Mouse (Mus musculus) splenic B cell, adult 2 months (primary cell): ENCODE measurements at regions not wholly inside any gene's neighbourhood (a gene's known extent, or its start where the extent isn't known, plus 50 kb on each side); places are given as distances from the start of the nearest gene placed in this dataset.
A peak's percentile ranks its signal among the peaks of the same experiment; 100 is the strongest.

ENCODE experiments used
- DNase-seq: peaks from one replicate; pipeline ENCODE4 v3.0.0-alpha.2; 2011; ENCODE audit warnings: low read depth, low spot score
- H3K27me3 ChIP-seq: 2 replicates; pipeline ENCODE4 v1.6.1; 2012; ENCODE audit warnings: mild to moderate bottlenecking, low read length, moderate library complexity, mixed read lengths; ENCODE audit not compliant: control insufficient read depth, poor library complexity, insufficient read depth, severe bottlenecking
- H3K36me3 ChIP-seq: 2 replicates; pipeline ENCODE4 v1.6.1; 2012; ENCODE audit warnings: mild to moderate bottlenecking, low read length, moderate library complexity, mixed read lengths; ENCODE audit not compliant: control insufficient read depth, poor library complexity, insufficient read depth, severe bottlenecking

DNA sequence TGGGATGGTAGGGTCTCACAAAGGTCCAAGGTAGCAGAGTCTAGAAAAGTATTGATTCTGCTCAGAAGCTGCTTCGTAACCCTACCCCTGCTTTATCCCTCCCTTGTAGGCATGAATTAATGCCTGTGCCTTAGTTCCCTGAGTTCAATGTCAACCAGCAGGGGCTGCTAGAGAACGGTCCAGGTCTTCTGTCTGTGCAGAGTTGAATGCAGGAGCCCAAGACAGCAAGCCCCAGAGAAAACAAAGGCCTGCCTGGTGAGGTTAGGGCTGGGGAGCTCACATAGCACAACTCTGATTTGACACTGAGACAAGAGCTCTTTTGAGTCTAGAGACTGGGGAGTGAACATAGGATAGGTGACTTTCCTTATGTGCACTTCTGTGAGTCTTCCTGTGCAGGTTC, 56.6 kb downstream of the Olig3 start:
- peak; percentile 2 for DNase-seq
- Histone ChIP-seq H3K27me3 (no peaks in the 10 kb centered on the region), H3K36me3 (no peaks in the 10 kb centered on the region)

DNA sequence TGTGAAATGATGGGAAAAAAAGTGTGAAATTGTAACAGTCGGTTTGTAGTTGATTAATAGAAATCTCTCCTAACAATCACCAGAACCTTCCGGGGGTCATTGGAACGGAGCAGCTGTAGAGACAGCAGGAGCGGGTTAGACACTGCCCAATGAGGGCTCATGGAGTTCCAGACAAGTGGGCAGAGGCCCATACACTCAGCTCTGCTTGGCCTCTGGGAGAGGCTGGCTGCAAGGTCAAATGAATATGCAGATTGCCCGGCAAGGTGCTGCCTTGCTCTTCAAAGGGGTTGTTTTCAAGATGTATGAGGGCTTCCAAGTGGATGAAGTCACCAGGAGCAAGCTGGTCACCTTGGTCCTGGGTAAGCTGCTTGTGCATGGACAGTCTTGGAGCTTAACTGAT, 57.6 kb downstream of the Olig3 start:
- Histone ChIP-seq H3K27me3 (no peaks in the 10 kb centered on the region), H3K36me3 (no peaks in the 10 kb centered on the region)
- no peak for DNase-seq

DNA sequence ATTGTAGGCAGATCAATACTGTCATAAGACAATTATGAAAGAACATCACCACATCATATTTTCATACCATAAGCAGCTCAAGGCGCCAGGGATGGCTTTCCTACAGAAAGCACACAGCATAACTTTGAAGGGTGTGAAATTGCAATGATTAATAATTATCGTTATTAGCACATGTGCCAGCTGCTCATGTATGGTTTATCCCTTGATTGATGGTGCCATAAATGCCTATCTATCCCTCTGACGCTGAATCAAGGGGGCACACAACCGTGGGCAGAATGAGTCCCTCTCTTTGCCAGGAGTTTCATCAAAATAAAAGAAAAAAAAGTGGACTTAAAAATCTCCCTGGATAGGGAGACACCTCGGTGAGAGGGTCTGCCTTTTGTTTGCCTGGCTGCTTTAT, 58.5 kb downstream of the Olig3 start:
- H3K27me3 ChIP-seq, result no peaks in the 10 kb centered on the region

DNA sequence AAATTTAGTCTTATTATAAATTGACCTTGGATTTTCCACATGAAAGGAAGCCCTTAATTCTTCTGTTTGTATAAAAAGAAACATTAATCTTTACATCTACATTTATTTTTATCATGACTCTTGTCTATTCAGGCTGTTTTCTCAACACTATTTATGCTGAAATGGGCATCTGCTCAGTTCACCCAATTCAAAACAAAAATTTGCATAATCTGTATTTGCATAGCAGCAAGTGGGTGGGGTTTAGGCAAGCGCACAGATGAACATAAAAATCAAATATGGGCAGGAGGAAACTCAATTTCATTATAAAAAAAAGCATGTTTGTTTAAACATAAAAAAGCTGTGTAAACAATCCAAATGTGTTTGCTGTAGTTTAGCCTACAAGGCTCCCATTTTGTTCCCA, 67.7 kb downstream of the Olig3 start:
- H3K27me3 ChIP-seq, result no peaks in the 10 kb centered on the region
- no peak for DNase-seq
- no peaks in the 10 kb centered on the region for H3K36me3 ChIP-seq

More for the DNA sequence above, 58.5 kb downstream of the Olig3 start:
- no peaks in the 10 kb centered on the region for H3K36me3 ChIP-seq
- no peak for DNase-seq

DNA sequence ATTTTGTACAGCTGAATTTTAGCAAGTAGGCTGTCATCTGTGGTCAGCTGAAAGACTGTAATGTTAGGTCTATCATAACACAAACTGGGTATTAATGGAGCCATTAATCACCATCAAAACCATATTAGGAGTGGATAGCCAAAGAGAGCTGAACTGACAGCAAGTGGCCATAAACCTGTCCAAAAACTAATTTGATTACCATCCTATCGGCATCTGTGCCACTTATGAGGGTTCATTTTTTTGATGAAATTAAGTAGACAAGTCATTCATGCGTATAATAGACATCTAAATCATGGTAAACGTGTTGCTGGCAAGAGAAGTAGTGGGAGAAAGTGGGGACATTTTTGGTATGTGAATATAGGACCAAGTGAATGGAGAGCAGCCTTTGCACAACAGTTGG, 68.6 kb downstream of the Olig3 start:
- no peaks in the 10 kb centered on the region for H3K36me3 ChIP-seq
- no peak for DNase-seq
- no peaks in the 10 kb centered on the region for H3K27me3 ChIP-seq

DNA sequence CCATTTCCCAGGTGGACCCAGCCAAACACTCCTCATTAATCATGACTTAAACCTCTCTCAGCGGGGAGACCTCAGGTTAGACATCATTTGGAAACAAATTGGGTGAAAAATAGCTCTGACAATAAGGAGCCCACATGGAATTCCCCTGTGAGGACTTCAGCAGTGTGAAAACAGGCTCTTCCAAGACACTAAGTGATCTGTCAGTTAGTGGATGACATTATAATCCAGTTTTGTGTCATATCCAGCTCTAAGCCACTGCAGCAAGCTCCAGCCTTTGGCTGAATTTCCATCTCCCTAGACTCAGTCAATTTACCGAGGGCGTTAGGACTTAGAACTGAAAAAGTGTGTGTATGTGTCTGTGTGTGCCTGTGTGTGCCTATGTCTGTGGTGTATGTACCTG, 70.5 kb downstream of the Olig3 start:
- Histone ChIP-seq H3K27me3 (no peaks in the 10 kb centered on the region), H3K36me3 (no peaks in the 10 kb centered on the region)
- no peak for DNase-seq

DNA sequence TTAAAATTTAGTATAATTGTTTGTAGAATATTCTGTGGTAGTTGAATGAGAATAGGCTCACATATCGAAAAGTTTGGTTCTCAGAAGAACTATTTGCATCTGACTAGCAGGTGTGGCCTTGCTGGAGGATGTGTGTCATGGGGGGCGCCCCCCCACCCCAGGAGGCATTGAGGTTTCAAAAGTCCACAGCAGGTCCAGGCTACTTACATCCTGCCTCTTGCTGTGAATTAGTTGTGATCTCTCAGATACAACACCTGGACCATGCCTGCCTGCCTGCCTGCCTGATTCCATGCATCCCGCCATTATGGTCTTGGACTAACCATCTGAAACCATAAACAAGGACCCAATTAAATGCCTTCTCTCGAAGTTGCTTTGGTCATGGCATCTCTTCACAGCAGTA, 76.2 kb downstream of the Olig3 start:
- DNase-seq, result peak; percentile 23
- no peaks in the 10 kb centered on the region for H3K27me3 ChIP-seq
- no peaks in the 10 kb centered on the region for H3K36me3 ChIP-seq

DNA sequence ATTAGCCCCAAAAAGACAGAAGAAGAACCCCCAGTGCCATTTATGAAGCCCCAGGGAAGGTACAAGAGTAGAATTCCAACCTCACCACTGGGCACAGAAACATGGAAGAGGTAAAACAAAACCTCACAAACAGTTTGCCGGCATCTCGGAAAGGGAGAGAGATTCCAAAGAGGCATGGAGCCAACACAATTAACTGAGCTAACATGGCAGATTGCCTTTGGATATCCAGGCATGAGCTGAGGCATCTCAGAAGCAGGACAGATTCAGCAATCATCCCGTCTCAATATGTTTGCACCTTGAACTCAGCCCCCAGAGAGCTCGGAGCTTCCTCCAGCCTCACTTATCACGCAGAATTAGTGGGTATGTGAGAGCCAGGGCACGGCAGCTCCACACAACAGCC, 78.3 kb downstream of the Olig3 start:
- Histone ChIP-seq H3K36me3 (no peaks in the 10 kb centered on the region), H3K27me3 (no peaks in the 10 kb centered on the region)
- DNase-seq, result no peak

DNA sequence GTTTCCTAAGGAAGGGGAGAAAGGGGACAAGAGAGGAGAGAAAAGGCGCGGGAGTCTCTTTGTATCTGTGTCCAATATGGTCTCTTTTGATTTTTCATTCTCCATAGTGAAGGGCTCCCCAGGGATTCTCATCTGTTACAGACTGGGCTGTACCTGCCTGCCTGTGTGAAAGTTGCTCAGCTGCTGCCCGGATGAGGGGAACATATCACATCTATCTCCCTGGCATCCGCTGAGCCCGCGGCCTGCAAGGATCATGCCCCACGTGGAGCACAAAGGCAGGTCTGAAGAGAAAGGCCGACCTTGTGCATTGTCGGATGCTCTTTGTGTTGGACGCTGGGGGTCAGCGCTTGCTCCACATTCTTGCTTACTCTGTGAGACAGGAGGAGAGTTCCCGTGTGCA, 85.5 kb downstream of the Olig3 start:
- no peak for DNase-seq
- Histone ChIP-seq H3K36me3 (no peaks in the 10 kb centered on the region), H3K27me3 (no peaks in the 10 kb centered on the region)

DNA sequence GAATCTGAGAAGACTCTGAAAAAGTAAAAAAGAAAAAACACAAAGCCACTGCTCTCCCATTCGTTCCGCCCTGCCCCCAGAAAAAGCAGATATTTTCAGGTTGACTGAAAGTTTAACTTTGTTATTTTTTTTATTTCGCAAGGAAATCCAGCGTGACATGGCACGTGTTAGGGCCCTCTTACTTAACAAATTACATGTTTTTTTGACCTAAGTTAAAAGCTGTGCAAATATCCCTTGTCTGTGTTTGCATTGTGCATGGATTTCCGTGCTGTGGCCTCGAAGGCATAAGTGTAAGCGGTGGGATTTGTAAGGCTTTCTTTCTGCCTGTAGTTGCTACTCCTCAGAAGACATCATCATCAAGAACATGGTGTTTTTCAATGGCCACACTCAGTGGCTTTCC, 87.2 kb downstream of the Olig3 start:
- H3K36me3 ChIP-seq, result no peaks in the 10 kb centered on the region
- H3K27me3 ChIP-seq, result no peaks in the 10 kb centered on the region
- DNase-seq, result no peak

DNA sequence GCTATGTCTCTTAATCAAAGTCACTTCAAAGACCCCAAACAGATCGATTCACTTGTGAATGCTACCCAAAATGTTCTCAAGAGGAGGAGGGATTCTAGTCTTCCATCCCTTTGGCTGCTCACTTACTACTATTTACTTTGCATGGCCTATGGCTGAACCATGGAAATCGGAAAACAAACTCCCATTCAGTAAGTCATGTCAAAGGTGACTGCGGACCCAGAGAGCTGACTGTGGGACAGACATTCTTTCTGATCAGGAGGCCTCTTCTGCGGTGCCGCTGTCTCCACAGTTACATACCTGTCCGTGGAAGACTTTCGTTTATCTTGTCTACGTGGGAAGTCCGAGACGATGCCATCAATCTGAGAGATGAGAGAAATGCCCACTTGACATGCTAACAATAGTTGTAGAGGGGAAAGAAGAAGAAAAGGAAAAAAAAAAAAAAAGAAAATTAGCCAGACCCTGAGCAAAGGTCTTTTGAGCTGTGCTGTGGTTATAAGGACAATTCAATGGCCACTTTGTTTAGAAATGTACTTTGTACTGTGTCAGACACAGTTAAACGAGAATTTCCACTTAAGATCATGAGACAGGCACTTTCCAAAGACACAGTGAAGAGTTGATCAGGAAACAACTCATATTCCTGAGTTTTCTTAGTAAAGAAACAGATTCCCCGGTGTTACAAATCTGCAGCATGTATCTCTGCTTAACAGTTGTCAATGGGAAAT, 92.7 kb downstream of the Olig3 start:
- H3K36me3 ChIP-seq, result no peaks in the 10 kb centered on the region
- H3K27me3 ChIP-seq, result no peaks in the 10 kb centered on the region
- DNase-seq, result no peak

DNA sequence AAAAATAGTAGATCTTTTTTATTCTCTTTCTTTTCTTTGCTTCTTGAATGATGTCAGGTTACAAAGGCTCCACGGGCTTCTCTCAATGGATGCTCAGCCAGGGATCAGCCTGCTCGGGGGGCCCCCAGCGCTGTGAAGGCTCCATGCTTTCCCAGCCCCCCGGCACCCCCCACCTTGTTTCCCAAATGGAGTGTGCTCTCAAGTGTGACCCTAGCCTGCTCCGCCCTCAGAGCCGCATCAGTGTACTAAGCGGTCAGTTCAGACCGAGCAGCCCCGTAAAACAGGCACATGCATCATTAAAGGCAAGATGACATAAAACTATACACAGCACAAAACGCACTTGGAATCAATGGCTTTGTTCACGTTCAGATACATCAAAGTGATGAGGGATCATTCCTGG, 102.7 kb downstream of the Olig3 start:
- H3K36me3 ChIP-seq, result no peaks in the 10 kb centered on the region
- no peaks in the 10 kb centered on the region for H3K27me3 ChIP-seq
- no peak for DNase-seq

DNA sequence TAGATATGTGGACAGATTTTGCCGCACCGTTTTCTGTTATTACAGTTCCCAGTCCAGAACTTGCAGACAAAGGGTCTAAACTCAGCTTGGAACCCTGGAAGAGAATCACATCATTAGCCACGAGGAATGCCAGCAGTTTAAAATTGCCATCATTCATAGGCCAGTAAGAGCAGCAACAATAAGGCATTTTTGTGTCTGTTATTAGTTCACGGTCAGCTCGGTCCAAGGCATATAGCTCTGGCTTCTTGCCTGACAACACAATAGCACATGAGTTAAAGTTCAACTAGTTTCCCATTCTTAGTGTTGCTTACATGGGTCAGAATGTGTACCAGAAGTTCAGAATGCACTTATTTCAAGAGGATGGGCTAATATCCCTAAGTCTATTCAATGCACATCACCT, 103.4 kb downstream of the Olig3 start:
- no peaks in the 10 kb centered on the region for H3K36me3 ChIP-seq
- no peaks in the 10 kb centered on the region for H3K27me3 ChIP-seq
- no peak for DNase-seq

DNA sequence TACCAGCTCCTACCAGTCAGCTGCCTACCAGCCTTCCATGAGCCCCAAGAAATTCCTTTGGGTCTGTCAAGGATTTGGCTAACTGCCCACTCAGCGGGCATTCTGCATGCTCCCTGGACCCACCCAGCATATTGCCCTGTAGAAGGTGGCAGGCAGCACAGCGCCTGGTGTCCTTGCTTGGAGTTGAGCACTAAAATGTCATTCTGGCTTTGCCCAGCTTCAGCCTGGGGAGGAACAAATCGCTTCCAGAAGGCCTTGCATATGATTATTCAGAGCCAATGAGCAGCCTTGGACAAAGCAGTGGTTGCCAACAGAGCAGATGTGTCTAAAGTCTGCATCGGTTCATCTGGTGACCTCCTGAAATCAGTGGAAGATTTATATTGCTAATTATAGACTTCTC, 103.8 kb downstream of the Olig3 start:
- no peaks in the 10 kb centered on the region for H3K36me3 ChIP-seq
- no peak for DNase-seq

DNA sequence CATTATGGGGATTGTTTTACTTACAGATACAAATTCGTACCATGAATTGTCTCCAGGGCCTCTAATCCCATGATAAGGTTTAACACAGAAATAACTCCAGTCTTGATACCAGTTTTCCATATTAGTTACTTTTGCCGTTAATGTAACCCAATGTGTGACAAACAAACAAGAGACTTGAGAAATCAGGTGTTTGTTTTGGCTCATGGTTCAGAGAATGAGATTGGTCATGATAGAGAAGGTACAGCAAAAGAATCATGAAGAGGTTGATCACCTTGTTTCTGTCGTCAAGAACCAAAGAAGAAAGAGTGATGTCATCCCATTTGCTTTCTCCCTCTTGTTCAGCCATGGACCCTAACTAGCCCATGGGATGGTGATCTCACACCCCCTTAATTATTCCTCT, 107.5 kb downstream of the Olig3 start:
- no peak for DNase-seq
- H3K36me3 ChIP-seq, result no peaks in the 10 kb centered on the region
- no peaks in the 10 kb centered on the region for H3K27me3 ChIP-seq

More for the DNA sequence above, 103.8 kb downstream of the Olig3 start:
- no peaks in the 10 kb centered on the region for H3K27me3 ChIP-seq

DNA sequence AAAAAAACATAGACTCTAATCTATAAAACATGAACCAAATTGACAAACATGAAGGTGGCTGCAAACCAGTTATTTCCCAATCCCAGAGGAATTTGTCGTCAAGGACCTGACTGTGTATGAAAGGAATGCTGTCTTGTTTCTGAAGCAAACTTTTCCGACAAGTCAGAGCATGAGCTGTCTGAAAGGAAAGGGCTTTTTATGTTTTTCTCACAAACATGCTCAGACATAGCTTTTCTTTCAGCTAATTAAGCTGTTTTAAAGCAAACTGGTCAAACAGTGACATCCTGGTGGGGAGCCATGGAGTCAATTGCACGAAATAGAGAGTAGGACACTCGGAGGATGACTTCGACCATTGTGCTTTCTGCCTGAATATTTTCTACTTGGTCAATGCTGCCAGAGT, 108.2 kb downstream of the Olig3 start:
- no peak for DNase-seq
- Histone ChIP-seq H3K36me3 (no peaks in the 10 kb centered on the region), H3K27me3 (no peaks in the 10 kb centered on the region)
